Mouse (Mus musculus) neutrophil, adult 5-6 weeks (primary cell): ENCODE data around the gene Cth. TPM values are rescaled to one million over a fixed set of nuclear protein-coding genes. Genes with fewer than 3 reads are reported as not detected.
A peak's percentile ranks its signal among the peaks of the same experiment; 100 is the strongest.

Source experiments
- ATAC-seq: fragments of 151-379, 151-347 bp; 2 replicates; pipeline ENCODE4 v1.8.0; 2017; ENCODE audit warnings: mild to moderate bottlenecking, moderate TSS enrichment; ENCODE audit not compliant: insufficient number of reproducible peaks, poor library complexity, low FRiP score, severe bottlenecking; ENCODE audit errors: extremely low read depth
- total RNA-seq: library from RNA; stranded (forward); fragments of 200-1000 nt; gene quantifications from 2 replicates; pipeline ENCODE4 v1.2.3, GENCODE M21; 2017

Cth gene
- total RNA-seq, 1 experiment from 2014 or later = not detected

DNA sequence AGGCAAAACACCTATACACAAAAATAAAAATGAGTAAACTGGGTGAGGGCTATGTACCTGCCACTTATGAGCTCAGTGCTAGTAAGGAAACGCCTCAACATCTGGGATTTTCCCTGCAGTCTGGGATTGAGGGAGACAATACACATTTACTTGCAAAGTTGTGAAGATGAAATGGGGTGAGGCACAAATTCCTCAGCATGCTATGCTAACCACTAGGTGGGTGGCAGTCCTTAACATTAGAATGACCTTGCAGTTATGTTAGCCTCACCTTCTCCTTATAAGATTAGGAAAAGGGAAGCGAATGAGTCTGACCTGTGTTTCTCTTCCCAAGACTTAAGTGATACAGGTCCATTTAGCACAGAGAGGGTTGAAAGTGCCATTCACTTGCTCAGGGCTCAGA is 3.5 kb downstream of the Cth start:
- no peak for ATAC-seq

DNA sequence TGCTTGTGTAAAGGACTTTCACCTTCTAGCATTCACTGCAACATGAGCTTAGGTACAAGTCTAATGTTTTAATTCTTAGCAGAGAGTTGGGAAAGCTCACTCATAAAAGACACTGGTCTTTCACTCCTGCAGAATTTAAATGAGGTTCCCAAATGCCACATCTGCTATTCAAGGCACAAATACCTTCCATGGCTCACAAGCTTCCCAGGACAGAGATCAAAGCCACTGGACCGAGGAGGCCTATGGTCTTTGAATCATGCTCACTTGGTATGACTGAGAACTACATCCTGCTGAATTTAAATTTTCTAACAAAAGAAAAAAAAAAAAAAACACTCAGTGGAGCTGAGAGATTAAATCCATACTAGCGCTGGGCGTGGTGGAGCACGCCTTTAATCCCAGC is 8.5 kb downstream of the Cth start:
- no peak for ATAC-seq

DNA sequence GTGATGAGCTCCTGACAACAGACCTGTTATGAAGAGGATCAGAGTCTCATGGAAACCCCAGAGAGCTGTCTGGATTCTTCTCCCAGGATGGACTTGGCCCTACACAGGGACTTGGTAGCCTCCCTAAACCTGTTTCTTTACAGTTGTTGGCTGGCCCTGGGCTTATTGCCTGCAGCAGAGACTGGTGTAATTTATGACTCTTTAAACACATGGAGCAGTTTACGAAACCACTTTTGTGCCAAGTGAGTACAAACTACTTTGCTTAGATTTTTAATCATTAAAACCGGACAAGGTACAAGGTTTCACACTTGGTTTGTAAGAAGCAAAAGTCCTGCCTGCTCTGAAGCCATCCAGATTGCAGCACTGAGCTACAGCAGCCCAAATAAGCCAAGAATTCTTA is 12.7 kb downstream of the Cth start:
- no peak for ATAC-seq

DNA sequence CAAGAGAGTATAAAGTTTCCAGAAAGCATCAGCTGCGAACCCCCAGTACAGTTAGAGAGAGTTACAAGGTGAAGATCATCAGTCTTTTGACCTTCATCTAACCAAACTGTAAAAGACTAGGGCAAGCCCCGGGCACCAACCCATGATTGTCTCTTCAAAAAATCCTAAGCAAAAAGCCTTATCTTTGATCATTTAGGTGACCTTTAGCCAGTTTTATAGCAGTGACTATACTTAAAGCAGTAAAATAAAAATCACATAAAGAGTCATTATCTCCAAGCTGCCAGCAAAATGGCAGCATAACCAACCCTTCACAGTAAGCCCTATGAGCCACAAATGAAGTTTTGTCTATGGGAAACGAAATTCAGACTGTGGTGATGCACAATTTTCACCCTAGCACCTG is 14.6 kb downstream of the Cth start:
- no peak for ATAC-seq

DNA sequence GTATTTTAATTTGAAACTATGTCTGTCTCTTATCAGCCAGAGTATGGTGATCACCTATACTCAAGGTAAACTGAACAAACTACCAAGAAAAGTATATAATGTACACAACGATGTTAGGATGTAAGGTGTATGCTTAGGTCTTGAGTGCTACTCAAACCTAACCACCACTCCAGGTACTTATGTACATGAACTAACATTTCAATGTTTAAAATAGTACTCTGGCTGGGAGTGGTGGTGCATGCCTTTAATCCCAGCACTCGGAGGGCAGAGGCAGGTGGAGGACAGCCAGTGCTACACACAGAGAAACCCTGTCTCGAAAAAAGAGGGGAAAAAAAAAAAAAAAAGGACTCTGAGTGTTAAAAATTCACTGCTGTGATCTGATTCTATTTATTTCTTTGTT is 16.7 kb downstream of the Cth start:
- ATAC-seq = no peak

DNA sequence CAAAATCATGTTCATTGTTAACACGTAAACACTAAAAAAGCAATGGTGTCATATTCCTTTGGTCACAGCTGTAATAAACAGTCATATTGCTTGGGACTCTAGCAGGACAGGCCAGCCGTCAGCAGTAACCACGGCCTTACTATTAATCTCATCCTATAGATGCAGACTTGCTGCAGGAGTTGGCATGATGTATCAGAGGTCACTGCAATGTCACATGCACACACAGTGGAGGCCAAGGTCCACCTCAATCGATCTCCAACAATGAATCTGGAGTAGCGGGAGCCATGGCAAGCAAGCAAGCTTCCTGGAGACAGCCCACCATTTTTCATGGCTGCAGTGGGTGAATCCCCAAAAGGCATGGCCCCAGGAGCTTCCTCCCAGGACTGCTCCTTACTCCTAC is 23.2 kb downstream of the Cth start:
- no peak for ATAC-seq

DNA sequence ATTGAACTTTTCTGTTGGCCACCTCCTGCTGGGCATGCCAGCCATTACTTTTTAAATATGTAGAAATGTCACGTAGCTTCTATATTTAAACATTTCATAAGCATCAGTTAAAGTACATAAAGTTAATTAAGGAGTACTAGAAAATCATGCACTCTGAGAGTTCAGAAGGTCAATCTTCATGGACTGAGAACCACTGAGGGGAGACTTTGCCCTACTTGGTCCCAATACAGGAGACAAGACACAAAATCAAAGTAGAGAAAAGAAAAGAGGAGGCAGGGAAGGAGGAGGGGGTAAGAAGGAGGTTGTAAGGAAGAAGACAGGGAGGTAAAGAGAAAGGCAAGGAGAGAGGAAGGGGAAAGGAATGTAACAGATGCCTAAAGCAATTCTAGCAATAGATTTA is 24.9 kb downstream of the Cth start:
- ATAC-seq = no peak

DNA sequence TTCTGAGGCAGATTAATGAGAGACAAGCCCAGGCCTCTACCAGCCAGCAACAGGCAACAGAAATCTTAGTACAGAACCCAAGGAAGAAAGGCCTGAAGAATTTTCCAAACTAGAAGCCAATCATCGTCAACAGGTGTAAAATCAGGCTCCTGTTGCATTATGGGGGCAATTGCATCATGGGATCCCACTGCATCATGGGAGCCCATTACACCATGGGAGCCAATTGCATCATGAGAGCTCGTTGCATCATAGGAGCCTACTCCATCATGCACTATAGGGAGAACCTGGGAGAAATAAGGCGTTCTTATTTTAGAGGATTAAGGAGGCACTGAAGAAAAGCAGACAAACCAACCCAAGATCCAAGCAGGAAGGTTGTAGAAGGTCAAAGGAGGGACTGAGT is 27.2 kb downstream of the Cth start:
- no peak for ATAC-seq

DNA sequence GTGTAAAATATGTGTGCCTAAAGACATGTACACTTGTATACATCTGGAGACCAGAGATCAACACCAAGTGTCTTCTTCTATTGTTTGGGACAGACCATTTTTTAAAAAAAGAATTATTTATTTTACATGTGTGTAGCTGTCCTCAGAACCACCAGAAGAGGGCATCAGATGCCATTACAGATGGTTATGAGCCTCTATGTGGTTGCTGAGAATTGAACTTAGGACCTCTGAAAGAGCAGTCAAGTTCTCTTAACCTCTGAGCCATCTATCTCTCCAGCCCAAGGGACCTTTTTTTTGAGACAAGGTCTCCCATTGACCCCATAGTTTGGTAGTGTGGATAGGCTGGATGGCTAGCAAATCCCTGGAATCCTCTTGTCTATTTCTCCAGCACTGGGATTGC is 33.1 kb downstream of the Cth start:
- ATAC-seq = no peak

DNA sequence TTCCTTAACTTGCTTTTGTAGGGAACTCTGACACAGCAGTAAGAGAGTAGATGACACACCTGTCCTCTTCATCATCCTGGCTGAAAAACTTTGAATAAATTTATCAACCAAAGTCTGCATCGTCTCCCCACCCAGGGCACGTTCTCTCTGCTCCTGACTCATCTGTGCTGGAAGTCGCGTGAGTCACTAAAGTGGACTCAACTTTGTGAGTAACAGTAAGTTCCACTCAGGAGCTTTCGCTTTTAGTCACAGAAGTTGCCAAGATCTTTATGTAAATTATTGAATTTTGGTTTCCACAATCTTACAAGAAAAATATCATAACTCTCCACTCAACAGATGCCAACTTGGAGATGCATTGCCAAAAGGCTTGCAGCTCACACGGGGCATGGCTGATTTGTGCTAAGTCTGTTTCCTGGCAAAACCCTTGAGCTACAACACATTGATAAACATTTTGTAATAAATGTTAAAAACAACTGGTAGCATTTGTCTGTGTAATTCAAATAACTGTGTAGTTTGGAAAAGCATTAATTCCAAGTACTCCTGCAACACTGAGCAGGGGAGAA is 40.7 kb downstream of the Cth start:
- ATAC-seq = no peak

DNA sequence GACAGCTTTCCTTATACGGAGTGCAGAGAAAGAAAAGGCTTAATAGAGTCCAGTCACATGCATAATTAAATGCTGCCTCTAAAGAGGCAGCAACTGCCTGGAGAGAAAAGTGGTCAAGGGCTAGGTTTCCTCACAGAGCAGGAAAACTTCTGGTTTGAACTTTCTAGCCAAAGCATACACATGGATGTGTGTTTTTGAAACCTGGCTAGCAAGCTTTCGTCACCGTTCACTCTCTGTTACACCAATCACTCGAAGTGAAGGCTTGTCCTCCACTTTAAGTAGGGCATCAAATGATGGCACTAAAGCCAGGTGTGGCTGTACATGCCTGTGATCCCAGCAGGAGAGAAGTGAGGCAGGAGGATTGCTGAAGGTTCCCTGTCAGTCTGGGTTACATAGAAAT is 41.8 kb downstream of the Cth start:
- ATAC-seq = no peak

DNA sequence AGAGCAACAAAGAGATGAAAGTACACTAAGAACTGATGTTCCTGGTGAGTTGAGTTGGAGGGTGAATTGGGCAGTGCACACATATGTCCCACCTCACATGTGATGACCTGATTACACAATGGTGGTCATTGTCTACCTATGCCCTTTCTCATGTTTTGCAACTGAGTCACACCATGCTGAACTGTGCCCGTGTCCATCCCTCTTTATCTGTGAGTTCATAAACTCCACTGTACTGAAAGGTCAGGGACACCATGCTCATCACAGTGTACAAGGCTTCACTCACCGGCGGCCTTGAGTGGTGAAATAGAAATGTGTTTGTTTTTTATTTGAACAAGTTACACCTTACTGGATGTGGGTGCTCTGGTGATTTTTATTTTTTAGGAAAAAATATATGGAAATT is 42.9 kb downstream of the Cth start:
- ATAC-seq = no peak

DNA sequence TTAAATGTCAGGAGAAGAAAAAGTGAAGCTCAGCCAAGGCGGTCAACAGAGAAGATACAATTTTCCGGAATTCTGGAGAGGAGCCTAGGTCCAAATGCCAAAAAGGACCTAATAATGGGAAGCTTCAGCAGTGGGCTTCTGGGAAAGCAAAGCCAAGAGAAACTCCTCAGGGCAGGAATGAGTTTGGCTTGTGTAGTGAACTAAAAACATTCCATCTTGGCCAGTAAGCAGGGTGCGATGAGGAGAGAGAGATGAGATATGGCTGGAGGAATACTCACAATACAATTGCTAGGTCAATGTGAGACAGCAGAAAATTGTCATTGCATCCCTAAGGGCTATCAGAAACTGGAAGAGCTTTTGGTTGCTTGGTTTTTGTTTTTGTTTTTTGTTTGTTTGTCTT is 43.9 kb downstream of the Cth start:
- no peak for ATAC-seq

DNA sequence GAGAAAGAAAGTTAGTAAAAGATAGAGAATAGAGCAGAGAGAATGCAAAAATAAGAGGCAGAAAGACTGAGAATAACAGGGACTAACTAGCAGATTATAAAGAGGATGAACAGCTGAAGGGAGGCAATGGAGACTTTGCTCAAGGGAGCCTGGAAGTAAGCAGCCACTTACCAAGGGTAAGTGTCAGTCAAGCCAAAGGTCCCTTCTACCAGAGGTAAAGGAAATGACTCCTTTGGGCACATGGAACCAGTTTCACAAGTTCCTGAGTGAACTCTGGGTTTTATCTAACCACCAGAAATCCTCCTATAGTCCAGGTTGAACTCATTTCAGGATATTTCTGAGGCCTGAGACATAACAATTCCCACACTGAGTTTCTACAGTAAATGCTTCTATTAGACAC is 47.0 kb downstream of the Cth start:
- no peak for ATAC-seq

DNA sequence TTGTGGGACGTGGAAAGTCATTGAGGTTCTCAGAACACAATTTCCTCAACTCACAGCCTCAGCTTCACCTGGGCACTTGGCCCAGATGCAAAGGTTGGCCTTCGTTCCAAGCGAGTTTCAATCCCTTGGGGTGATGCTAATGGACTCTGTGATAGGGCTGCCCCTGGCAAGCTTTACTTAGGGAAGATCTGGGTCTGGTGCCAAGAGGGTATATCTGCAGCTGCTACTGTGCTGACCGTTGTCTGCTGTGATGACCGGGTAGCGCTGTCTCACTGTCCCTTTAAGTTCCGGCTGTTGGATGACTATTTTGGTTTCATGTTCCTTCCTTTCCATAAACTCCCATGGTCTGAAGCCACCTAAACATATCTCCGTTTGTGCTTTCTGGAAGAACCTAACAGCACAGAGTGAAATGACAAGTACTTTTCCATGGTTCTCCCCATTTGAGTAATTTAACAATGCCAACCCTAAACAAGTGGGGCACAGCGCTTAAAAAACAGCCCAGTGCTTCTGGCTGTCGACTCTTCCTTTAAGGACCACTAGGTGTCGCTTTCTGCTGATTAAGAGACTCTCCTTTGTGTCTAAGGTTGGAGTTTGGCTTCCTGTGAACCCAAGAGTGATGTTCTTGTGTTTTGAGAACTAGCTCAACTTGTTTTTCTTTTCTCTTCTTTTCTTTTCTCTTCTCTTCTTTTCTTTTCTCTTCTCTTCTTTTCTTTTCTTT is 48.3 kb downstream of the Cth start:
- ATAC-seq = 0 out of 2 replicates have a peak, but pooled peaks have one; percentile 36

DNA sequence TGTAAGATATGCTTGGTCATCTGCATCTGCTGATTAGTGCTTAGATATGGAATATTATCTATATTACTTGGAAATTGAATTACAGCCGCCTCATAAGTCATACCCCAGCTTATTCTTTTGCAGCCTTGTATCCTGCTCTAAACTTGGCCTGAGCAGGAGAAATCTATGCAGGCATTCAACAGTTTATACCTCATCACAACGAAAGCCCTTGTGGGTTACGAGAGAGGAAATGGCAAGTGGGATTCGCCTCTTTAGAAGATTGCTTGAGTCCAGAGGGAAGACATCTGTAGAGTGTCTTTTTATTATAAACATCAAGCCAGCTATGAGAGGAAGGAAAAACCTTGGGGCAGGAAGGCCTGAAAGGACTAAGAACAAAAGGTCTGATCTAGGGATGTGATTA is 52.0 kb downstream of the Cth start:
- no peak for ATAC-seq

DNA sequence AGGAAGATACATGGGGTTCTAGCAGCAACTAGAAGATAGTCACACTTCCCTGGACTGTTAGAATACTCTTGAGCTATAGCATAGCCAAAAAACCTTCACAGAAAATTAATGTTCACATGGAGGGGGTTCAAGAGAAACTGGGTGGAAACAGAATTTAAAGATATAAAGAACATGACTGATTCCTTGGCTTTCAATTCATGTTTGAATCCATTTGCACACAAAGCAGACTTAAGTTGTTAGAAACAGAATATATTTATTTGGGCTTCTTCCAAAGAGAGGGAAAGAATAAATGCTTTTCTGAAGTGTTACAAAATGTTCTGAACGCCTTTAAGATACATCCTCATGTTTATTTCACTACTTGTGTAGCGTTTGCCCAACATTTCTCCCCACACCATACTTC is 57.0 kb downstream of the Cth start:
- ATAC-seq = no peak

DNA sequence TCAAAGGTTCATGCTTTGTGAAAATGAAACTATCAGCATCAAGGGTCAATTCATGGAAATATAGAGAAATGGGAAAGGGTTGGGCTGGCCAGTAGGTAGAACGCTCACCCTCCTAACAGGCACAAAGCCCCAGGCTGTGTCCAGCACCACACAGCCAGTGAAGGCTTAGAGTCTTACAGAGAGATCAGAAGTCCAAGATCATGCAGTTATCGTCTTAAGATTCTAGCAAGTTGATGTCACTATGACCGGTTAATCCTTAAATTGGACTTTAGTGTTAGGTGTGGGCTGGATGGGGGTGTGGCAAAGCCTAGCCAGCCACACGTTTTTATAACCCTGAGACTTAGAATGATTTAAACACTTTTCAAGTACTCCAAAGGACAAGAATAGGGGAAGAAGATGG is 58.6 kb downstream of the Cth start:
- ATAC-seq = no peak

DNA sequence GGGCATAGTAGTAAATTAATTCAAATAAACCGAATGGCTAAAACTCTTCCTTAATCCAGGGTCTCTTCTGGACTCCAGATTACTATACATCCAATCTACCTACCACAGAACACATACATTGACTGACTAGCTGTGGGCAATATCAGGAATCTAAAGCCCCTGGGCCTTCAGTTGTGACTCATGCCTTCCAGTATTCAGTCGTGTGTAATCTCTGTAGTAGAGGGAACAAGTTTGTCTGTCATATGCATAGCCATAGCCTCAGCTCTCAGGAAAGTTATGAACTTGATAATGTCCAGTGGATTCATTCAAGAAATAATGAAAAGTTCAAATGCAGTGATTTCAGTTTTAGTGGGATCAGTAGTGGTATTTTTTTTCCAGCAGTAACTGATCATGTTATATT is 59.0 kb downstream of the Cth start:
- ATAC-seq = no peak

DNA sequence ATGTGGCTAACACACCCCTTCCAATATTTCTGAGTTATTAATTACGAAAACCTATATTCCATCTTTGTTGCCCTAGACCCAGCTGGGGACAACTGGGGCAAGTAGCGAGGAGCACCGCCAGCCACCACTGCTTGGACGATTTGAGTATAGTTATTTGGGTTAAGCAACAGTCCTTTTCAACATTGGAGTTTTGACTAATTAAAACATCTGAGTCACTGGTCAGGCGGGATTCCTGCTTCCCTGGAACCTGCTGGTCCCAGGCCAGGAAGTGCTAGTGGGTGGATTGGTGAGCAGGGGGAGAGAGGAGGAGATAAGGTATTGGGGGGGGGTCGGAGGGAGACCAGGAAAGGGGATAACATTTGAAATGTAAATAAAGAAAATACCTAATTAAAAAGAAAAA is 59.4 kb downstream of the Cth start:
- ATAC-seq = no peak

DNA sequence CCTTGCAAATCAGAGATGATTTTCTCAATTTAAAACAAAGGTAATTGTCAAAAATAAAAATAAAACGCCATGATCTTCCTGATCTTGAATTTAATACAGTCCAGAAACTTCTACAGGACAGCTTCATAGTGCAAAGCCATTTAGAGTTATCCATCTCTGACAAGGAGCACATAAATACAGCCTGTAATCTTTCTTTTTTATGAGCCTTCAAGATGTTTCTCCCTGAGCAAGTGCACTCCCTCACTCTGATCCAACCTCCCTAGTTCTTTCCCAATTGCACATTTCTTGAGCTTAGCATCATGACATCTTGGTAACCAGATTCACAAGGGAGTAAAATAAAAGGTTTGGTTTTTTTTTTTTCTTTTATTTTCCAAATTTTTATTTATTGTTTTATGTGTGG is 72.1 kb downstream of the Cth start:
- no peak for ATAC-seq
